In the genomic region with DNA sequence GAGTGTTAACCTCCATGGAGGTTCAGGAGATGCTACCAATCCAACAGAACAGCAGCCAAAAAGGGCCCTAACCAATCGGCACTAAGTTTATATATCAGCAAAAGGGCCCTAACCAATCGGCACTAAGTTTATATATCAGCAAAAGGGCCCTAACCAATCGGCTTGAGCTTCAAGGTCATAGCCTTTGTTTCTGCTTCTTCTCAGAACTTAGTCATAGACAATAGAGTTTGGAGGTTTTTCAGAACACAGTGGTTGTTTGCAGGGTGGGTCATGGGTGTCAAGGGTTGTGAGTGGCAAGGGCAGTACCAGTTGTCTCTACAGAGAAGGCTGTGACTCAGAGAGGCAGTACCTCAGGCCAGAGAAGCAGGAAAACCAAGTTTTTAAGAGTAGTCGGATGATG, we compare ENCODE assay signal across 35 mouse cellular contexts. TPM values are rescaled to one million over a fixed set of nuclear protein-coding genes. Genes with fewer than 3 reads are reported as not detected.
A peak's percentile ranks its signal among the peaks of the same experiment; 100 is the strongest.
DNase-seq lines count a peak whose midpoint lies in the region; ATAC-seq and TF ChIP-seq lines count a peak whose summit lies in the region.
"Had no signal": no experiment of that assay in that cellular context is flagged by ENCODE, and none has a peak within 500 bp of the region (broad histone marks: within the 10 kb centered on the region; RNA-seq: fewer than 3 reads in every experiment).

No protein-coding gene starts in this region.

- intact Hi-C loops in heart, postnatal 36 days (cut with DNase I) = no loop called here

- no peaks in the 10 kb centered on the region for H3K36me3 ChIP-seq in stomach, postnatal 0 days (ENCODE audit: control insufficient read depth, insufficient read depth, low read length)
- H3K36me3 ChIP-seq: embryonic facial prominence, embryonic 12.5 days; embryonic facial prominence, embryonic 15.5 days; heart, embryonic 12.5 days; heart, embryonic 15.5 days had no signal

- no peaks in the 10 kb centered on the region for H3K4me1 ChIP-seq in stomach, postnatal 0 days (replicated peaks; ENCODE audit: control insufficient read depth, insufficient read depth)
- H3K4me1 ChIP-seq: embryonic facial prominence, embryonic 12.5 days; embryonic facial prominence, embryonic 15.5 days; heart, embryonic 15.5 days had no signal

- H3K4me3 ChIP-seq in stomach, postnatal 0 days (ENCODE audit: low read depth, low read length) = no peak overlapping the region
- H3K4me3 ChIP-seq: embryonic facial prominence, embryonic 12.5 days; embryonic facial prominence, embryonic 15.5 days; gastrocnemius, adult 2 months; heart, embryonic 12.5 days; heart, embryonic 15.5 days had no signal

- no peak for TF ChIP-seq EP300 in stomach, postnatal 0 days (optimal IDR thresholded peaks at IDR 0.05)

- no peak overlapping the region for H3K4me2 ChIP-seq in stomach, postnatal 0 days (replicated peaks; ENCODE audit: low read depth)
- H3K4me2 ChIP-seq: embryonic facial prominence, embryonic 12.5 days; embryonic facial prominence, embryonic 15.5 days; heart, embryonic 12.5 days; heart, embryonic 15.5 days; hindbrain, embryonic 14.5 days had no signal

- no peak overlapping the region for H3K9ac ChIP-seq in stomach, postnatal 0 days (ENCODE audit: low read length)
- H3K9ac ChIP-seq: embryonic facial prominence, embryonic 12.5 days; embryonic facial prominence, embryonic 15.5 days; forebrain, postnatal 0 days; heart, embryonic 12.5 days; heart, embryonic 15.5 days; hindbrain, embryonic 14.5 days had no signal

- peak; percentile 81 for ATAC-seq in stomach, postnatal 0 days (ENCODE audit: low FRiP score, low TSS enrichment)
- ATAC-seq in inflammation-experienced regulatory T-cells, adult 6 months = no peak
- ATAC-seq: activated CD4-positive, CD25-positive, alpha-beta regulatory T cell, adult 4 months; CD4-positive, CD25-positive, alpha-beta regulatory T cell, adult 4 months; forebrain, embryonic 14.5 days; forebrain, postnatal 0 days; hindbrain, postnatal 0 days; intestine, postnatal 0 days; Patski had no signal

- 79% methylated on average over 4 of the region's 4 CpGs for WGBS in stomach, postnatal 0 days

- no peaks in the 10 kb centered on the region for H3K27me3 ChIP-seq in stomach, postnatal 0 days (ENCODE audit: control insufficient read depth, insufficient read depth, low read length)
- H3K27me3 ChIP-seq: embryonic facial prominence, embryonic 12.5 days; embryonic facial prominence, embryonic 15.5 days; heart, embryonic 12.5 days; heart, embryonic 15.5 days; Patski had no signal

- peak; percentile 42 to 66 for DNase-seq in adrenal gland, adult (ENCODE audit: inconsistent age in 2 of 2, low spot score in 1 of 2)
- DNase-seq in adrenal gland, postnatal 4 days (ENCODE audit: low spot score in 2 of 2) = no peak
- peak; percentile 53 for DNase-seq in heart, adult 11 months
- no peak for DNase-seq in heart, postnatal 36 days
- DNase-seq in R1 (ENCODE audit: low read depth, low spot score) = peak; percentile 49
- no peak for DNase-seq in stomach, postnatal 0 days (ENCODE audit: low spot score)
- no peak for DNase-seq in kidney, postnatal 4 days
- DNase-seq: cerebellum, adult 18-20 months; cerebellum, adult 9-11 months; cerebellum, postnatal 25 days; forebrain, postnatal 0 days; gastrocnemius, adult 2 months; gastrocnemius, postnatal 14 days; heart, adult 18-20 months; heart, postnatal 10 days; heart, postnatal 4 days; kidney, adult 2 months had no signal

- TF ChIP-seq CTCF in stomach, postnatal 0 days (IDR thresholded peaks at IDR 0.05; ENCODE audit: low read depth) = no peak

- H3K27ac ChIP-seq in stomach, postnatal 0 days (replicated peaks) = no peak overlapping the region
- H3K27ac ChIP-seq: embryonic facial prominence, embryonic 12.5 days; embryonic facial prominence, embryonic 15.5 days; gastrocnemius, adult 2 months; heart, embryonic 15.5 days; hindbrain, embryonic 14.5 days; hindbrain, postnatal 0 days had no signal

- H3K9me3 ChIP-seq in stomach, postnatal 0 days (ENCODE audit: control insufficient read depth, low read length) = no peaks in the 10 kb centered on the region
- H3K9me3 ChIP-seq: embryonic facial prominence, embryonic 12.5 days; embryonic facial prominence, embryonic 15.5 days; heart, embryonic 15.5 days had no signal

RNA-seq across cellular contexts. Expression of a gene that starts 4.2 kb away (rescaled TPM):
- total RNA-seq in adrenal gland, postnatal 4 days (2021) = not detected
- total RNA-seq in heart, postnatal 36 days (2021) = not detected
- 76.2 and 81.1 TPM in 2 replicates for polyA plus RNA-seq in stomach, postnatal 0 days (2015; fragmentation: Nextera tagmentation; extraction: Ambion mirVana)
- not detected for polyA plus RNA-seq in inflammation-experienced regulatory T-cells, adult 6 months (2017; shearing (Covaris generic))
- total RNA-seq: adrenal gland, adult 18-20 months; common myeloid progenitor, adult 5-6 weeks; forebrain, postnatal 0 days; gastrocnemius, adult 2 months; gastrocnemius, postnatal 14 days; gastrocnemius, postnatal 4 days; heart, adult 18-20 months; heart, postnatal 10 days; heart, postnatal 4 days; hindbrain, postnatal 0 days had no signal
- polyA plus RNA-seq: activated CD4-positive, CD25-positive, alpha-beta regulatory T cell, adult 4 months; brain, embryonic 14.5 days; CD4-positive, CD25-positive, alpha-beta regulatory T cell, adult 4 months; embryonic facial prominence, embryonic 12.5 days; forebrain, embryonic 11.5 days; forebrain, embryonic 14.5 days; forebrain, postnatal 0 days; frontal cortex, adult 2 months; heart, embryonic 12.5 days; heart, embryonic 15.5 days; hindbrain, embryonic 14.5 days had no signal

RNA-seq across cellular contexts. Expression of a gene that starts 29.8 kb away (rescaled TPM):
- total RNA-seq in adrenal gland, postnatal 4 days (2021) = 10 to 100 TPM; 86.4 to 93.0 TPM
- 10 to 100 TPM; 56.6 to 58.5 TPM for total RNA-seq in heart, postnatal 36 days (2021)
- 159 and 160 TPM in 2 replicates for polyA plus RNA-seq in stomach, postnatal 0 days (2015; fragmentation: Nextera tagmentation; extraction: Ambion mirVana)
- polyA plus RNA-seq in inflammation-experienced regulatory T-cells, adult 6 months (2017; shearing (Covaris generic)) = 100 to 1,000 TPM; 150 to 200 (median 179) TPM

RNA-seq across cellular contexts. Expression of a gene that starts 52.9 kb away (rescaled TPM):
- total RNA-seq in adrenal gland, postnatal 4 days (2021) = 100 to 1,000 TPM in 1 of 2 experiments, 10 to 100 TPM in 1; 98.8 to 109 TPM
- 100 to 1,000 TPM in 1 of 2 experiments, 10 to 100 TPM in 1; 88.7 to 105 TPM for total RNA-seq in heart, postnatal 36 days (2021)
- 59.2 and 65.6 TPM in 2 replicates for polyA plus RNA-seq in stomach, postnatal 0 days (2015; fragmentation: Nextera tagmentation; extraction: Ambion mirVana)
- polyA plus RNA-seq in inflammation-experienced regulatory T-cells, adult 6 months (2017; shearing (Covaris generic)) = 10 to 100 TPM; 35.8 to 59.1 (median 36.0) TPM

Comparison
In these comparisons a context has a peak if more than half of its experiments do, and no peak if none do; other contexts are left out.
1. DNase-seq: peak in adrenal gland, adult (2 of 2), heart, adult 11 months (single experiment) and R1 (single experiment); none in adrenal gland, postnatal 4 days (0 of 2), heart, postnatal 36 days (0 of 2), stomach, postnatal 0 days (single experiment) and kidney, postnatal 4 days (0 of 2).